Mouse (Mus musculus) liver, embryonic 13.5 days (tissue): Measurements from ENCODE around the gene Cdkl1. TPM values are rescaled to one million over a fixed set of nuclear protein-coding genes. Genes with fewer than 3 reads are reported as not detected.

Experiments used
- ATAC-seq: fragments of 200-750 bp; cut with Nextera tagmentation; 2 replicates; pipeline ENCODE4 v1.8.0; 2017; ENCODE audit warnings: low read depth, mild to moderate bottlenecking, moderate number of reproducible peaks, moderate library complexity
- DNase-seq: peaks from one replicate; pipeline ENCODE4 v3.0.0; 2022
- H3K27ac ChIP-seq: fragments of 300-500 bp; sonication (generic); 2 replicates; pipeline ENCODE4 v1.5.1; 2015; ENCODE audit warnings: moderate library complexity, mild to moderate bottlenecking, inconsistent platforms
- H3K27me3 ChIP-seq: fragments of 300-500 bp; sonication (generic); 2 replicates; pipeline ENCODE4 v1.6.1; 2015; ENCODE audit warnings: mild to moderate bottlenecking, inconsistent platforms
- H3K36me3 ChIP-seq: fragments of 300-500 bp; sonication (generic); 2 replicates; pipeline ENCODE4 v1.6.1; 2015; ENCODE audit warnings: mild to moderate bottlenecking, inconsistent platforms
- H3K4me1 ChIP-seq: fragments of 300-500 bp; sonication (generic); replicated peaks from 2 replicates; pipeline ENCODE4 v1.6.1; 2015; ENCODE audit warnings: inconsistent platforms
- H3K4me2 ChIP-seq: fragments of 300-500 bp; sonication (generic); 2 replicates; pipeline ENCODE4 v1.6.1; 2015; ENCODE audit warnings: inconsistent platforms, mild to moderate bottlenecking, moderate library complexity
- H3K4me3 ChIP-seq: fragments of 300-500 bp; sonication (generic); replicated peaks from 2 replicates; pipeline ENCODE4 v1.5.1; 2015; ENCODE audit warnings: mild to moderate bottlenecking, inconsistent platforms
- H3K9ac ChIP-seq: fragments of 300-500 bp; sonication (generic); 2 replicates; pipeline ENCODE4 v1.6.1; 2015; ENCODE audit warnings: mild to moderate bottlenecking, inconsistent platforms
- H3K9me3 ChIP-seq: fragments of 300-500 bp; sonication (generic); replicated peaks from 2 replicates; pipeline ENCODE4 v1.6.1; 2016; ENCODE audit warnings: inconsistent platforms
- WGBS: fragments of 180-500 bp; shearing (Covaris S2); methylation state at CpG from one replicate; pipeline ENCODE4 v1.1.7; 2015; ENCODE audit not compliant: insufficient replicate concordance; 5-methylcytosine and 5-hydroxymethylcytosine counted together
- polyA plus RNA-seq: library from polyadenylated mRNA; unstranded; fragments of >200 nt; fragmentation: Nextera tagmentation; extraction: Ambion mirVana; gene quantifications from 2 replicates; pipeline ENCODE4 v1.2.1, GENCODE M21; 2015

Gene Cdkl1
- polyA plus RNA-seq, 1 experiment from 2014 or later: 1.8 TPM

DNA sequence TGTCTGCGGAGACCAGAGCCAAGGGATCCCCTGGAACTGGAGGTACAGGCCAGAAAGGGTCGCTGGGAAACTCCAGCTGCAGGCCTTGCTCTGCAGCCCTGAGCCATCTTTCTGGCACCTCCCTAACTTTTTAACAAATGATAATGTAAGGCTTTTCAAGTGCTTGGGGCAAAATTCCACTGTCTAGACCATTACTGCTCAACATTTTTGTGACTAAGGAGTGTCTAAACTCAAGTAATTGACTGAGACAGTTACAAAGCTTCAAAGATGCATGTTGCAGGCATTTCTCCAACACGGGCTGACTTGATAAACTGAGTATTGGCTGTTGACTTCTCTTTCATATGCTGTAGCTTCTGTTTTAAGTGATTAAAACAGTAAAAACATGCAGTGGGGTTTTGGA is 18.4 kb upstream of the Cdkl1 start:
- H3K4me3 ChIP-seq: no peak overlapping the region
- 86% methylated on average over 3 of the region's 3 CpGs for WGBS
- ATAC-seq (no peak), DNase-seq (no peak)
- no peaks in the 10 kb centered on the region for H3K9me3 ChIP-seq
- no peaks in the 10 kb centered on the region for H3K27me3 ChIP-seq
- peaks cover 10% of the 10 kb centered on the region for H3K4me1 ChIP-seq
- no peak overlapping the region for H3K27ac ChIP-seq
- no peak overlapping the region for H3K4me2 ChIP-seq
- no peak overlapping the region for H3K9ac ChIP-seq
- peaks cover 88% of the 10 kb centered on the region for H3K36me3 ChIP-seq

DNA sequence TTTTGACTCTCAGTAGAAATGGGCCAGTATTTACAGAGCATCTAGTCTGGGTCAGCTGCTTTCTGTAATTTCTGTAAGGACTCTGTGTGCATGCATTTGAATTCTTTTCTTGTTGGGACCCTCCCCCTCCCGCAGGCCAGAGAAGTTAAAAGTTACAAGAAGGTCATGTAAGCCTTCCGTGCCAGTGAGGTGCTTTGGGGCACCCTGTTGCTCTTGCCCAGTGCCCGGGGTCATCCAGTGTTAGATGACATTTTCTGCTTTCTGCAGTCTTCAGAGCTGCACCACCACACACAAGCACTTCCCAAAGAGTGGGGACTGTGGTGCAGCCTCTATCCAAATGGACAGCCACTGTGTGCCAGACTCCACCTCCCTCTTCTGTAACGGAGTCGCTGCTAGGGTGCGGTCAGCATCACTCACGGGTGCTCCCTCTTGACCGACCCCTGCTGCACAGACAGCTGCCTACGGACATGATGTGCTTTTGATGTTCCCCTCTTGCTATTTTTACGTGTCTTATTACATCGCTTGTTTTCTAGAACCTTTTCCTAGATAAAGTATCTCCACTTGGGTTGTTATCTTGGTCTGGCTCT is 16.4 kb upstream of the Cdkl1 start:
- no peak for ATAC-seq
- peaks cover 84% of the 10 kb centered on the region for H3K36me3 ChIP-seq
- no peak overlapping the region for H3K4me3 ChIP-seq
- H3K27ac ChIP-seq: no peak overlapping the region
- DNase-seq: no peak
- no peaks in the 10 kb centered on the region for H3K9me3 ChIP-seq
- no peak overlapping the region for H3K9ac ChIP-seq
- no peaks in the 10 kb centered on the region for H3K27me3 ChIP-seq
- H3K4me1 ChIP-seq: peaks cover 4% of the 10 kb centered on the region; the same call in 1 of the 2 replicates
- 78% methylated on average over 11 of the region's 11 CpGs for WGBS
- no peak overlapping the region for H3K4me2 ChIP-seq

DNA sequence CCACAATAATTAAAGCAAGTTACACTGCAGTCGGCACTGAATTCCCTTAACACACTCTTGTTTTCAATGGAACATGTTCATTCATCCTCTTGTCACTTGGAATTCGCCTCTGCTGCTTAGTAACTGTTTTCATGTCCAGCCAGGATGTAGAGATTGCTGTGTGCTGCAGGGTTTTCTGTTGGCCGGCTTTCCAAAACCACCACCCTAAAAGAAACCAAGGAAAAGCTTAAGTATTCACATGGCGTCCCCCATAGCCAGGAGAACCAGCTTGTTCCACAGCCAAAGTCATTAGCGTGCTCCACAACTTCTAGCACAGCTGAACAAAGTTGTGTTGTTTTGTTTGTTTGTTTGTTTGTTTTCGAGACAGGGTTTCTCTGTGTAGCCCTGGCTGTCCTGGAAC is 14.1 kb upstream of the Cdkl1 start:
- H3K9me3 ChIP-seq: no peaks in the 10 kb centered on the region
- no peak overlapping the region for H3K4me3 ChIP-seq
- peaks cover 4% of the 10 kb centered on the region; the same call in 1 of the 2 replicates for H3K4me1 ChIP-seq
- H3K27me3 ChIP-seq: no peaks in the 10 kb centered on the region
- H3K36me3 ChIP-seq: peaks cover 73% of the 10 kb centered on the region
- no peak overlapping the region for H3K9ac ChIP-seq
- ATAC-seq (no peak), DNase-seq (no peak)
- H3K4me2 ChIP-seq: no peak overlapping the region
- no peak overlapping the region for H3K27ac ChIP-seq
- 88% methylated on average over 6 of the region's 6 CpGs for WGBS

DNA sequence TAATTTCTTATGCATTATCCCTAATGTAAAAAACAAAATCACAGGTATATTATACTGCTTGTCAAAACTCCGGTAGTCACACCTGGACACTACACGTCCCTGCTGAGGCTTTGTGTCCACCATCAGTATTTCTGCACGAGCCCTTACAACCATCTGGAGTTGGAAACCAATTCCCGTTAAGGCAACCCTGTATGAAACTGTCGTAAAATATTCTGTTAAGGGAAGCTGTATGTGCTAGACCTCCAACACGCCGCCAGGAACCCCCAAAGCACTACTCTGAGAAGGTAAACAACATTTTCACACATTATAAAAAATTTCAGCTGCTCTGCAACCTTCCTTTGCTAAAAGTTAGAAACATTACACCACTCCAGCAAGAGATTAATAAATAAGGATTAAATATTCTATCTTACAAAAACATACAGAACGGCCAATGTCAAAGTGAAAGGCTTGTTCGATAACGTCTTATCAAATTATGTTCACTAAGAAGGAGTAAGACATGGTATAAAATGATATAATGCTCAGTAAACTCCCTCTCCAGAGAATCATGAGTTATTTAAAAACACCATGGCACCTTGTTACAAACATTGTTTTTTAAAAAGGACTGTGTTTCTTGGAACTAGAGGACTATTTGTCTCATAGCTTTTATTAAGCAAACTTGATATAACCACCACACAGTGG is 13.5 kb upstream of the Cdkl1 start:
- Histone ChIP-seq H3K27me3 (no peaks in the 10 kb centered on the region), H3K4me3 (no peak overlapping the region), H3K4me1 (peaks cover 4% of the 10 kb centered on the region), H3K36me3 (peaks cover 69% of the 10 kb centered on the region), H3K4me2 (no peak overlapping the region), H3K9me3 (no peaks in the 10 kb centered on the region), H3K27ac (peak overlapping the region; percentile 45; the same call in 1 of the 2 replicates), H3K9ac (no peak overlapping the region)
- ATAC-seq: no peak
- DNase-seq: no peak
- WGBS: 88% methylated on average over 10 of the region's 10 CpGs

GRCm38 (mm10) chr12:69803196-69803595 is 12.1 kb upstream of the Cdkl1 start:
- Histone ChIP-seq H3K27ac (no peak overlapping the region; the same call in 1 of the 2 replicates), H3K9ac (no peak overlapping the region), H3K4me2 (no peak overlapping the region), H3K27me3 (no peaks in the 10 kb centered on the region), H3K36me3 (peaks cover 57% of the 10 kb centered on the region), H3K4me3 (no peak overlapping the region), H3K9me3 (no peaks in the 10 kb centered on the region), H3K4me1 (peaks cover 12% of the 10 kb centered on the region)
- 73% methylated on average over 6 of the region's 6 CpGs for WGBS
- ATAC-seq (no peak), DNase-seq (no peak)

DNA sequence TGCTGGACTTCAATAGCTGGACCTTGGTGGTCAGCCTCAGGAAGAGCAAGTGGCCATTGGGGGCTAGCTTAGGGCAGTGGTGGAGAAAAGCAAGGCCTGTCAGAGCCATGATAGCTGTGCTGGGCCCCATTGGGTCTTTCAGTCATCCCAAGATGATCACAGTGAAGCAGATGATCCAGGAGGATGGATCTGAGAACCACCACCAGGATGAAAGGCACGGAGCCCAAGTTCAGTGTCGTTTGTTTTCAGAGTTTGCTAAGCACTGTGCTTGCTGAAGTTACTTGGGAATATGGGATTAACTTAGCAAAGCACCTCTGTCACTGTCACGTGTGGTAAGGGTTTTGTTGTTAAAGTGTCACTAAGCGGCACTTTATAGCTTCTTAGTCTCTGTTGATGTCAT is 9.5 kb upstream of the Cdkl1 start:
- Histone ChIP-seq H3K9me3 (no peaks in the 10 kb centered on the region), H3K4me3 (no peak overlapping the region), H3K9ac (no peak overlapping the region), H3K27me3 (no peaks in the 10 kb centered on the region), H3K4me2 (no peak overlapping the region), H3K27ac (no peak overlapping the region), H3K36me3 (peaks cover 32% of the 10 kb centered on the region), H3K4me1 (peaks cover 19% of the 10 kb centered on the region)
- ATAC-seq: no peak
- DNase-seq: no peak
- WGBS: 79% methylated on average over 4 of the region's 4 CpGs

- WGBS: 92% methylated on average over 3 of the region's 3 CpGs
- no peak overlapping the region for H3K4me3 ChIP-seq
- H3K9ac ChIP-seq: no peak overlapping the region
- no peak overlapping the region for H3K27ac ChIP-seq
- H3K27me3 ChIP-seq: peaks cover 21% of the 10 kb centered on the region
- no peaks in the 10 kb centered on the region for H3K9me3 ChIP-seq
- no peak for DNase-seq
- H3K4me1 ChIP-seq: peaks cover 21% of the 10 kb centered on the region
- no peak for ATAC-seq
- H3K36me3 ChIP-seq: no peaks in the 10 kb centered on the region
- no peak overlapping the region for H3K4me2 ChIP-seq
Observed at GRCm38 (mm10) chr12:69796311-69796710, 5.2 kb upstream of the Cdkl1 start.

DNA sequence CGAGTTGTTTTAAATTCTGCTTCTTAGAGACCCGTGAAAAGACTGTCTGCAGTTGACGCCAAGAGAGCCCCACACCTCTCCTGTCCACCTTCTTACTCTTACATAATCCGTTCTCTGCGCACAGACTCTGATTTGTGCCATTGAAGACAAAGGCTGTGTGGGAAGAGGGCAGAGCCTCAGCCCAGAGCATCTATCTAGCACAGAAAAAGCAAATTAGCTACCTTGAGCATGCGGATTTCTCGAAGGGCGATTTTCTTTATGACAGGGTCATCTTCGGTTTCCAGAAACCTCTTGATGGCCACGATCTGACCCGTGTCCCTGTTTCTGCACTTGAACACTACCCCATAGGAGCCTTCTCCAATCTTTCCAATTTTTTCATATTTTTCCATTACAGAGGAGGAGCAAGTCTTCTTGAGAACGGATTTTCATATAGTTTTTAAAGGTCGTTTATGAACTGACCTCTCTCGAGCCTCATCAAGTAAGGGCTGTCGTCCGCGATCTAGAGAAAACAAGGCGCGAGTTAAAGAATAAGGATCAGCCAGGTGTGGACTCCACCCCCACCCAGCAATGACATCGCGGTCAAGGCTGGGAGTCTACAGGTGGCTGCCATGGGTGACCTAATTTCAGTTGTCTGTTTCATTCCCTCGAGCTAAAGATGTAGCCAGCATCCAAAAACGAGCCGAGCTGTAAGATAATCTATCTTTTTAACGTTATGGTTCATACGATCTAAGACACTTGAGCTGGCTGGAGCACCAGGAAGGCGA is 1.1 kb downstream of the Cdkl1 start:
- Histone ChIP-seq H3K9me3 (no peaks in the 10 kb centered on the region), H3K9ac (peak overlapping the region; percentile 77), H3K36me3 (no peaks in the 10 kb centered on the region), H3K27me3 (peaks cover 59% of the 10 kb centered on the region), H3K27ac (peak overlapping the region; percentile 60; the same call in 1 of the 2 replicates), H3K4me2 (peak overlapping the region; percentile 96), H3K4me3 (peak overlapping the region; percentile 66), H3K4me1 (peaks cover 60% of the 10 kb centered on the region)
- ATAC-seq (peak; percentile 47), DNase-seq (no peak)
- 34% methylated on average over 27 of the region's 27 CpGs for WGBS

DNA sequence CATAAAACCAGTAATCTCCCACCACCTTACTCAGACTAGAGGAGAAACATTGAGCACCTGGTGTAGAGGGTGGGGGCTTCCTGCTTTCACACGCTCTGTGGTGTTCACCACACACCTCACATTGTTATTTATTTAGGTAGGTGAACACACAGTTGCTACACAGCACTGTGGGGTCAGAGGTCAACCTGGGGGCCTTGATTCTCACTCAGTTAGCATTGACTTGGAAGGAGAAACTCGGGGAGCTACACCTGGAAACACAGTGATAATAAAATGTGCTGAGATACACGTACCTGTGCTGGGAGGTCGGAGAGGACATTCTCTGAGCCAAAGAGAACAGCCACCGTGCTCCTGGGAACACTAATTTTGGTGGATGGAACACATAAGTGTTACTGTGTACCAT is 2.7 kb downstream of the Cdkl1 start:
- Histone ChIP-seq H3K4me1 (peaks cover 75% of the 10 kb centered on the region), H3K4me2 (no peak overlapping the region), H3K9ac (no peak overlapping the region), H3K9me3 (no peaks in the 10 kb centered on the region), H3K27ac (no peak overlapping the region), H3K4me3 (no peak overlapping the region), H3K27me3 (peaks cover 50% of the 10 kb centered on the region), H3K36me3 (no peaks in the 10 kb centered on the region)
- WGBS: 72% methylated on average over 5 of the region's 5 CpGs
- ATAC-seq (no peak), DNase-seq (no peak)

DNA sequence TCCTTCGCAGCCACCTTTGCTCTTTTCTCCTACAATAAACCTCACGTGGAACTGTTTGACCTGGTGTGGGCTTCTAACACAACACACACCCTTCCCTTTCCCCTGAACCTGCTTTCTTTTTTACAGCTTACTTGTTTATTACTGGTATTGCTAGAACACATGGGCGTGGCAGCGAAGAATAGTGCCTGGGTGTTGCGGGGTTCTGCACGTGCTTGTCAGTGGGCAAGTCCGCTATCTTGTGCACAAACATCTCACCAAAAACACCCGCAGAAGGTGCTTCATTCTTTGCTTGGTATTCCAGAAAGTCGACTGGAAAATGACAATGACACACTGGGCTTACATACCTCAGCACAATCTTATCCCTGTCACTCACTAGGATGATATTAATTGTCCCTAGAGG is 5.6 kb downstream of the Cdkl1 start:
- 63% methylated on average over 9 of the region's 9 CpGs for WGBS
- H3K4me1 ChIP-seq: peaks cover 82% of the 10 kb centered on the region

GRCm38 (mm10) chr12:69783247-69784025 is 7.6 kb downstream of the Cdkl1 start:
- no peaks in the 10 kb centered on the region for H3K36me3 ChIP-seq
- H3K9me3 ChIP-seq: no peaks in the 10 kb centered on the region
- H3K4me3 ChIP-seq: peak overlapping the region; percentile 37
- peak; percentile 80 for DNase-seq
- ATAC-seq: peak; percentile 98
- peak overlapping the region; percentile 66 for H3K9ac ChIP-seq
- H3K4me1 ChIP-seq: peaks cover 65% of the 10 kb centered on the region
- H3K27me3 ChIP-seq: peaks cover 13% of the 10 kb centered on the region
- H3K4me2 ChIP-seq: peak overlapping the region; percentile 69
- peak overlapping the region; percentile 96 for H3K27ac ChIP-seq
- WGBS: 37% methylated on average over 6 of the region's 6 CpGs

More for the DNA sequence above, 5.6 kb downstream of the Cdkl1 start:
- no peak for ATAC-seq
- DNase-seq: no peak
- H3K9ac ChIP-seq: no peak overlapping the region
- H3K9me3 ChIP-seq: no peaks in the 10 kb centered on the region
- no peak overlapping the region for H3K4me3 ChIP-seq
- H3K4me2 ChIP-seq: no peak overlapping the region
- H3K27ac ChIP-seq: peak overlapping the region; percentile 69; the same call in 1 of the 2 replicates
- H3K27me3 ChIP-seq: peaks cover 32% of the 10 kb centered on the region
- H3K36me3 ChIP-seq: no peaks in the 10 kb centered on the region
